Mouse (Mus musculus) MEL (cell line): ENCODE data around the gene Itpr2. TPM values are rescaled to one million over a fixed set of nuclear protein-coding genes. Genes with fewer than 3 reads are reported as not detected.
A peak's percentile ranks its signal among the peaks of the same experiment; 100 is the strongest.

Source experiments
- DNase-seq: peaks from one replicate; pipeline ENCODE4 v3.0.0; 2011; ENCODE audit warnings: low read depth, low spot score
- H3K27ac ChIP-seq: 2 replicates; pipeline ENCODE4 v1.5.1; 2012; ENCODE audit warnings: low read depth, mild to moderate bottlenecking, control low read depth, low read length, moderate library complexity; ENCODE audit not compliant: control insufficient read depth
- H3K27me3 ChIP-seq, 2 experiments: fragments of 150-350 bp in 1 of 2; sonication (generic) in 1 of 2; 2 replicates each; pipeline ENCODE4 v1.6.1; 2012; ENCODE audit warnings: low read length in 2 of 2, mild to moderate bottlenecking in 2 of 2, improper control_type of control experiment in 1 of 2, moderate library complexity in 1 of 2; ENCODE audit not compliant: insufficient read depth in 2 of 2, control insufficient read depth in 1 of 2
- H3K36me3 ChIP-seq, 2 experiments: 2 replicates each; pipeline ENCODE4 v1.6.1; 2012 to 2014; ENCODE audit warnings: low read length in 2 of 2, improper control_type of control experiment in 1 of 2, inconsistent platforms in 1 of 2, mild to moderate bottlenecking in 1 of 2; ENCODE audit not compliant: insufficient read depth in 2 of 2, control insufficient read depth in 1 of 2
- H3K4me1 ChIP-seq, 2 experiments: fragments of 150-350 bp in 1 of 2; sonication (generic) in 1 of 2; 2 replicates each; pipeline ENCODE4 v1.6.1; 2012; ENCODE audit warnings: low read length in 2 of 2, improper control_type of control experiment in 1 of 2, mild to moderate bottlenecking in 1 of 2; ENCODE audit not compliant: insufficient read depth in 2 of 2, control insufficient read depth in 1 of 2
- H3K4me3 ChIP-seq, 2 experiments: fragments of 150-350 bp in 1 of 2; sonication (generic) in 1 of 2; 2 replicates each; pipeline ENCODE4 v1.5.1; 2012; ENCODE audit warnings: low read depth in 2 of 2, low read length in 2 of 2, mild to moderate bottlenecking in 2 of 2, moderate library complexity in 2 of 2, control low read depth in 1 of 2, improper control_type of control experiment in 1 of 2; ENCODE audit not compliant: control insufficient read depth in 1 of 2, insufficient read depth in 1 of 2
- H3K79me2 ChIP-seq: 2 replicates; pipeline ENCODE4 v1.6.1; 2012; ENCODE audit warnings: mild to moderate bottlenecking, low read length, moderate library complexity; ENCODE audit not compliant: control insufficient read depth, poor library complexity, insufficient read depth
- H3K9ac ChIP-seq: 2 replicates; pipeline ENCODE4 v1.6.1; 2012; ENCODE audit warnings: low read depth, mild to moderate bottlenecking, control low read depth, low read length, moderate library complexity; ENCODE audit not compliant: control insufficient read depth, poor library complexity, severe bottlenecking
- H3K9me3 ChIP-seq: fragments of 150-350 bp; sonication (generic); replicated peaks from 2 replicates; pipeline ENCODE4 v1.6.1; 2012; ENCODE audit warnings: mild to moderate bottlenecking, low read length, improper control_type of control experiment, moderate library complexity; ENCODE audit not compliant: insufficient read depth
- CHD1 ChIP-seq: IDR thresholded peaks from 2 replicates; pipeline ENCODE4 v1.6.1; 2012; ENCODE audit warnings: low read depth, mild to moderate bottlenecking, inconsistent platforms, low read length, improper control_type of control experiment
- ELF1 ChIP-seq: IDR thresholded peaks from 2 replicates; pipeline ENCODE4 v1.6.1; 2014; ENCODE audit warnings: low read depth, mild to moderate bottlenecking, inconsistent platforms, low read length, improper control_type of control experiment, moderate library complexity
- EP300 ChIP-seq, 2 experiments: IDR thresholded peaks; 2 replicates each; pipeline ENCODE4 v1.6.1; 2011; ENCODE audit warnings: improper control_type of control experiment in 2 of 2, low read length in 2 of 2, low read depth in 1 of 2, mild to moderate bottlenecking in 1 of 2
- ETS1 ChIP-seq: IDR thresholded peaks from 2 replicates; pipeline ENCODE4 v1.6.1; 2012; ENCODE audit warnings: low read depth, mild to moderate bottlenecking, inconsistent platforms, low read length, improper control_type of control experiment, moderate library complexity
- GABPA ChIP-seq: IDR thresholded peaks from 2 replicates; pipeline ENCODE4 v1.6.1; 2012; ENCODE audit warnings: low read depth, mild to moderate bottlenecking, inconsistent platforms, low read length, improper control_type of control experiment, moderate library complexity
- GATA1 ChIP-seq: IDR thresholded peaks from 2 replicates; pipeline ENCODE4 v1.6.1; 2011; ENCODE audit warnings: low read depth, low read length, improper control_type of control experiment
- HCFC1 ChIP-seq: IDR thresholded peaks from 2 replicates; pipeline ENCODE4 v1.6.1; 2012; ENCODE audit warnings: low read depth, mild to moderate bottlenecking, inconsistent platforms, low read length, improper control_type of control experiment, moderate library complexity
- MAZ ChIP-seq: IDR thresholded peaks from 2 replicates; pipeline ENCODE4 v1.6.1; 2012; ENCODE audit warnings: low read depth, mild to moderate bottlenecking, inconsistent platforms, low read length, improper control_type of control experiment
- MYB ChIP-seq: IDR thresholded peaks from 2 replicates; pipeline ENCODE4 v1.6.1; 2011; ENCODE audit warnings: mild to moderate bottlenecking, low read depth, low read length, improper control_type of control experiment
- NELFE ChIP-seq: IDR thresholded peaks from 2 replicates; pipeline ENCODE4 v1.6.1; 2011; ENCODE audit warnings: low read depth, low read length, improper control_type of control experiment
- NRF1 ChIP-seq: IDR thresholded peaks from 2 replicates; pipeline ENCODE4 v1.6.1; 2014; ENCODE audit warnings: low read depth, mild to moderate bottlenecking, inconsistent platforms, low read length, improper control_type of control experiment, moderate library complexity; ENCODE audit not compliant: poor library complexity, insufficient read depth, severe bottlenecking
- SIN3A ChIP-seq: IDR thresholded peaks from 2 replicates; pipeline ENCODE4 v1.6.1; 2012; ENCODE audit warnings: low read length, improper control_type of control experiment, inconsistent platforms
- TAL1 ChIP-seq: IDR thresholded peaks from 2 replicates; pipeline ENCODE4 v1.6.1; 2012; ENCODE audit warnings: mild to moderate bottlenecking, inconsistent platforms, low read length, moderate library complexity, mixed read lengths
- TCF12 ChIP-seq: IDR thresholded peaks from 2 replicates; pipeline ENCODE4 v1.6.1; 2014; ENCODE audit warnings: low read depth, mild to moderate bottlenecking, inconsistent platforms, low read length, improper control_type of control experiment, moderate library complexity
- USF1 ChIP-seq: IDR thresholded peaks from 2 replicates; pipeline ENCODE4 v1.6.1; 2014; ENCODE audit warnings: low read depth, mild to moderate bottlenecking, inconsistent platforms, low read length, improper control_type of control experiment, moderate library complexity
- ZMIZ1 ChIP-seq: IDR thresholded peaks from 2 replicates; pipeline ENCODE4 v1.6.1; 2012; ENCODE audit warnings: low read depth, mild to moderate bottlenecking, inconsistent platforms, low read length, improper control_type of control experiment, moderate library complexity
- polyA plus RNA-seq, 2 experiments: library from polyadenylated mRNA; stranded (reverse) in 1 of 2; unstranded in 1 of 2; fragments of >175 nt in 1 of 2; fragments of >200 nt in 1 of 2; gene quantifications; 2 replicates each; pipeline versions ENCODE4 v1.2.1 to v1.2.4; 2012; ENCODE audit warnings: low replicate concordance in 2 of 2, low read depth in 1 of 2; ENCODE audit not compliant: insufficient read length in 2 of 2, insufficient read depth in 1 of 2, missing spikeins in 1 of 2
- total RNA-seq: library from RNA; depleted of rRNA; stranded (reverse); fragments of 300-350 nt; gene quantifications from 2 replicates; pipeline ENCODE4 v1.2.3, GENCODE M21; 2012

The Itpr2 gene
- total and polyA plus RNA-seq, 3 experiments = 1.5 to 3.0 TPM; not detected in 1

- H3K4me1 ChIP-seq = peaks cover 0 to 5% of the 10 kb centered on the region in 2 experiments; a peak in 1 of 4 replicates
- TF ChIP-seq GABPA (no peak), USF1 (no peak), HCFC1 (no peak), ETS1 (peak; percentile 55; the same call in 1 of the 2 replicates), GATA1 (peak; percentile 65), ELF1 (no peak), ZMIZ1 (no peak), CHD1 (no peak), SIN3A (no peak), MAZ (no peak), EP300 (IDR thresholded peaks at IDR 0.05; ENCODE audit: low read depth in 1 of 2, low read length in 2 of 2) (no peak), TCF12 (no peak), MYB (no peak), TAL1 (no peak), NELFE (no peak)
- no peaks in the 10 kb centered on the region for H3K9me3 ChIP-seq
- no peak overlapping the region for H3K27ac ChIP-seq
- DNase-seq = peak; percentile 51
- H3K27me3 ChIP-seq = no peaks in the 10 kb centered on the region
- H3K36me3 ChIP-seq = peaks cover 0 to 6% of the 10 kb centered on the region in 2 experiments; a peak in 1 of 4 replicates
- no peak overlapping the region for H3K9ac ChIP-seq
- no peaks in the 10 kb centered on the region for H3K79me2 ChIP-seq
- H3K4me3 ChIP-seq = no peak overlapping the region
Measured at GRCm38 (mm10) chr6:146256401-146256800, 245.6 kb downstream of the Itpr2 start.

- H3K9me3 ChIP-seq = no peaks in the 10 kb centered on the region
- H3K4me3 ChIP-seq = no peak overlapping the region
- DNase-seq = no peak
- H3K79me2 ChIP-seq = no peaks in the 10 kb centered on the region
- no peaks in the 10 kb centered on the region for H3K27me3 ChIP-seq
- peaks cover 0 to 5% of the 10 kb centered on the region in 2 experiments; a peak in 1 of 4 replicates for H3K4me1 ChIP-seq
- no peak overlapping the region for H3K27ac ChIP-seq
- H3K9ac ChIP-seq = no peak overlapping the region
- H3K36me3 ChIP-seq = peaks cover 0 to 6% of the 10 kb centered on the region in 2 experiments; a peak in 1 of 4 replicates
- TF ChIP-seq NRF1 (no peak), ETS1 (no peak), ZMIZ1 (no peak)
Measured at GRCm38 (mm10) chr6:146255656-146256055, 246.4 kb downstream of the Itpr2 start.
